Mouse (Mus musculus) erythroblast, adult 5-6 weeks (primary cell): ENCODE results near the gene Sympk. TPM values are rescaled to one million over a fixed set of nuclear protein-coding genes. Genes with fewer than 3 reads are reported as not detected.

Experiments
- ATAC-seq: replicated peaks from 2 replicates; pipeline ENCODE4 v1.8.0; 2016; ENCODE audit warnings: moderate number of reproducible peaks, mild to moderate bottlenecking, moderate TSS enrichment, inconsistent platforms; ENCODE audit not compliant: poor library complexity, low FRiP score, severe bottlenecking
- total RNA-seq, 2 experiments: library from RNA; stranded (forward) in 1 of 2; stranded (reverse) in 1 of 2; fragments of 150-400 nt in 1 of 2; fragments of 200-764, 138-1000 nt in 1 of 2; gene quantifications; 2 replicates each; pipeline versions ENCODE4 v1.2.3 to v1.2.4; 2015 to 2017; ENCODE audit warnings: low replicate concordance in 2 of 2

Sympk gene
- total RNA-seq (2015; ENCODE audit: low replicate concordance), result 15.2 and 35.9 TPM in 2 replicates
- 7.8 and 21.0 TPM in 2 replicates for total RNA-seq (2017; ENCODE audit: low replicate concordance)

- peak; percentile 93 for ATAC-seq
These were observed at the start of gene Sympk for GRCm38 (mm10) chr7:19024096-19024506. Gene Sympk (plus strand): TSS chr7:19024377.

GRCm38 (mm10) chr7:18978381-18978780 is 45.8 kb upstream of the Sympk start:
- no peak for ATAC-seq

GRCm38 (mm10) chr7:18986503-18986902 is 37.7 kb upstream of the Sympk start:
- ATAC-seq, result peak; percentile 74

GRCm38 (mm10) chr7:18987100-18987499 is 37.1 kb upstream of the Sympk start, which contains the start of gene Nanos2:
Gene Nanos2 (plus strand): TSS chr7:18987400.
- no peak for ATAC-seq

- no peak for ATAC-seq
These were observed 36.4 kb upstream of the Sympk start for GRCm38 (mm10) chr7:18987747-18988146.

- no peak for ATAC-seq
These were observed 35.4 kb upstream of the Sympk start for GRCm38 (mm10) chr7:18988780-18989179.

GRCm38 (mm10) chr7:18989995-18990394 is 34.2 kb upstream of the Sympk start:
- no peak for ATAC-seq

GRCm38 (mm10) chr7:18990601-18991295 is 33.4 kb upstream of the Sympk start, which contains the start of gene Mypop:
Gene Mypop (plus strand): TSS chr7:18991245.
- peak; percentile 85 for ATAC-seq

GRCm38 (mm10) chr7:18991660-18992293 is 32.4 kb upstream of the Sympk start:
- ATAC-seq, result no peak

- no peak for ATAC-seq
These were observed 31.9 kb upstream of the Sympk start for GRCm38 (mm10) chr7:18992294-18992675.

- ATAC-seq, result no peak
These were observed 31.1 kb upstream of the Sympk start for GRCm38 (mm10) chr7:18993036-18993435.

- no peak for ATAC-seq
These were observed 25.3 kb upstream of the Sympk start for GRCm38 (mm10) chr7:18998835-18999234.

- ATAC-seq, result no peak
These were observed 23.8 kb upstream of the Sympk start for GRCm38 (mm10) chr7:19000421-19000820.

GRCm38 (mm10) chr7:19001066-19001806 is 22.9 kb upstream of the Sympk start:
- no peak for ATAC-seq

- no peak for ATAC-seq
These were observed 22.4 kb upstream of the Sympk start for GRCm38 (mm10) chr7:19001807-19002085.

GRCm38 (mm10) chr7:19002115-19002514 is 22.1 kb upstream of the Sympk start:
- no peak for ATAC-seq

GRCm38 (mm10) chr7:19002848-19003498 is 21.2 kb upstream of the Sympk start:
- ATAC-seq, result peak; percentile 73

GRCm38 (mm10) chr7:19003902-19004630 is 20.1 kb upstream of the Sympk start, which contains the start of gene Irf2bp1:
Gene Irf2bp1 (plus strand): TSS chr7:19004044.
- ATAC-seq, result peak; percentile 77

- ATAC-seq, result no peak
These were observed 19.5 kb upstream of the Sympk start for GRCm38 (mm10) chr7:19004631-19005079.
